Mouse (Mus musculus): ENCODE results near the gene Tbcb.
"Not testable (repeated sequence)": the region's sequence is repeated elsewhere in the genome, so short reads cannot be mapped to it uniquely, and the experiment has no call there.

Tbcb gene

DNA sequence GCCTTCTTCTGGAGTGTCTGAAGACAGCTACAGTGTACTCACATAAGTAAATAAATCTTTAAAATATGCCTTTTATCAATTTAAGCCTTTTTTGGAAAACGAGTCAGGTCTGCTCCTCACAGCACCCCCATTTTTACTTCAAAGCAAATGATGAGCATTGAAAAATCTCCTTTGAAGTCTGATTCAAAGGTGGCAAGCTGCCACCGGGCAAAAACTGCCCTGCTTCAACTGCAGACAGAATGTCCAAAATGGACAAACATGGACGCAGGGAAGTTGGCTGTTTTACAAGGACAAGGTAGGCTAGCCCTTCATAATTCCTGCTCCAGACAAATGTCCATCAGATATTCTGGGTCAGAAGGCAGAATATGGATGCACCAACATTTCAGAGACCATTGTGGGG lies 10.6 kb downstream of the Tbcb start:
- DNase-seq: no peak

GRCm38 (mm10) chr7:30220008-30220356 lies 12.1 kb downstream of the Tbcb start:
- DNase-seq: no peak

DNA sequence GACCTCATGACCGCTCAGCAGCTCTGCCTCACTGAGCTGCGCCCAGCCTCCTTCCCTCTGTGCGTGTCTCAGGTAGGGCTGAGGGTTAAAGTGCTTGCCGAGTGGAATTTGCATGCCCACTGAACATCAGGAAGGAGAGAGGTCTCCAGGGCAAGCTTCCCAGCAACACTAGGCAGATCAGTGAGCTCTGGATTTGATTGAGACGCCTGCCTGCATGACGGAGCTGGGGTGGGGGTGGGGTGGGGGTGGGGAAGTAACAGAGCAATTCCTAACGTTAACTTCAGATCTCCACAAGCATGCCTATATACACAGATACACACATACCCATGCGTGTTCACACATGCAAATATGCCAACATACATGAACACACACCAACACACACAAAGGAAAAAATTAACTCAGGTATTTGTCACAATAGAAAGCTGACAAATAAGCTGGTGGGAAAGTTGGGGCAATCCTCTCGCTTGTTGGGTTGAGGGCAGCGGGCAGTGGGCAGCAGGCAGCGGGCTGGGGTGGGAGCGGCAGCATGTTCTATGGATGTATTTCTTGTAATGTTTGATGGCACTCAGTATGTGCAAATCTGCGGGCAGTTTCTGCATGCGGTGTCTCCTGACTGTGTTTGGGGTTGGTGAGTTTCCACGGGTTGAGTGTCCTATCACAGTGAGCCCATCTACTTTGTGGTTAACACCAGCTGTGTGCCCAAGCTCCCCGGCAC lies 12.6 kb downstream of the Tbcb start:
- DNase-seq: peak; percentile 51 to 57

- DNase-seq: no peak
Measured at GRCm38 (mm10) chr7:30217277-30217676, 14.8 kb downstream of the Tbcb start.

GRCm38 (mm10) chr7:30216723-30217151 lies 15.3 kb downstream of the Tbcb start:
- DNase-seq: peak; percentile 61 to 65

GRCm38 (mm10) chr7:30215875-30216274 lies 16.2 kb downstream of the Tbcb start:
- no peak for DNase-seq

GRCm38 (mm10) chr7:30213881-30214280 lies 18.2 kb downstream of the Tbcb start:
- DNase-seq: no peak

DNA sequence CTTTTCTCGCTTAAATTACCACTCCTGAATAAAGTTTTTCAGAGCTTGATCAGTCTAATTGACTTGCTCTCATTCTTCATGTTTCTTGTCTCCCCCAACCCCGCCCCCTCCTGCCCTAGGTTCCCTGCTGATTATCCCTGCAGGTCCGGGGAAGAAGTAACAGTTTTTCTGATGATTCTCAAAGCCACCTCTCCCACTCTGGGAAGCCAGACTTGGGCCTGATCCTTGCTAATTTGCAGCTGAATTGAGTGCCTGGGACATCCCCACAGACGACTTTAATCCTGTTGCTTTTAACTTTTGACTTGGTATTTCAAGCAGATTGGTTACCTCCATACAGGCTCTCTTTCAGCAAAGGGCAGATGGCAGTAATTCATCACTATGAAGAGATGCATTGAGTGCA lies 21.0 kb downstream of the Tbcb start:
- DNase-seq: no peak

- not testable (repeated sequence) for DNase-seq
Measured at GRCm38 (mm10) chr7:30206364-30206763, 25.7 kb downstream of the Tbcb start.

DNA sequence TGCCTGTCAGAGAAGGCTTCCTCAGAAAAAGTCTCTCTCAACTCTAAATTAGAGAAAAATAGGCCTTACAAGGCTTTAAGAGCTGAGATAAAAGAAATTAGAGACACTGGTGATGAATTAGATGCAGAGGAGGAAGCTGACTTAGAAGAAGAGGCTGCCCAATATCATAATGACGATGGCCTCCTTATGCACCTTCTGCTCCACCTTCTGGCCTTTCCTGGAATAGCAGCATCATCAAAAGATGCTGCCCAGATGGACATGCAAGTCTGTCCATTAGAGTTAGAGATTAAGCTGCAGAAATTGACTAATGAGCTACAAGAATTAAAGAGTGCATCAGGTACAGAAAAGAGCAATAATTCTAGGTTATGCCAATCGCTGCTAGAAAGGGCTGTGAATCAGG lies 26.7 kb downstream of the Tbcb start:
- peak in 1 of 2 experiments; percentile 39 for DNase-seq

- no peak for DNase-seq
Measured at GRCm38 (mm10) chr7:30204380-30204779, 27.7 kb downstream of the Tbcb start.

- DNase-seq: no peak
Measured at GRCm38 (mm10) chr7:30202895-30203690, 29.0 kb downstream of the Tbcb start.

GRCm38 (mm10) chr7:30200661-30201060 lies 31.4 kb downstream of the Tbcb start:
- DNase-seq: not testable (repeated sequence)

DNA sequence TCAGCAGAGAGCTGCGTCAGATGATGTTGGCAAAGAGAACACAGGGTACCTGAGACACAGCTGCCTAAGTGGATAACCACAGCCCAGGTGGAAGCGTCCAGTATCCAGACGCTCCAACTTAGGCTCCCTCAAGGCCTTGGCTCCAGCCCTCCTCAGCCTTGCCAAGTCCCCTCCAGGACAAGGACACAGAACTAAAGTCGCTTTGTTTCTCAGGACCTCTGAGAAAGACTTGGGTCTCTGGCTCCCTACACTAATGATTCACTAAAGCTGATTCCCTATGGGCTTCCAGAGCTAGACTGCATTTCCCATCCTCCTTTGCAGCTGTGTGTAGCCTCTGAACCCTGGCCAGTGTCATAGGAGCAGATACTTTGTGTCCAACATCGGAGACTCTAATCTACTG lies 31.9 kb downstream of the Tbcb start:
- no peak for DNase-seq

DNA sequence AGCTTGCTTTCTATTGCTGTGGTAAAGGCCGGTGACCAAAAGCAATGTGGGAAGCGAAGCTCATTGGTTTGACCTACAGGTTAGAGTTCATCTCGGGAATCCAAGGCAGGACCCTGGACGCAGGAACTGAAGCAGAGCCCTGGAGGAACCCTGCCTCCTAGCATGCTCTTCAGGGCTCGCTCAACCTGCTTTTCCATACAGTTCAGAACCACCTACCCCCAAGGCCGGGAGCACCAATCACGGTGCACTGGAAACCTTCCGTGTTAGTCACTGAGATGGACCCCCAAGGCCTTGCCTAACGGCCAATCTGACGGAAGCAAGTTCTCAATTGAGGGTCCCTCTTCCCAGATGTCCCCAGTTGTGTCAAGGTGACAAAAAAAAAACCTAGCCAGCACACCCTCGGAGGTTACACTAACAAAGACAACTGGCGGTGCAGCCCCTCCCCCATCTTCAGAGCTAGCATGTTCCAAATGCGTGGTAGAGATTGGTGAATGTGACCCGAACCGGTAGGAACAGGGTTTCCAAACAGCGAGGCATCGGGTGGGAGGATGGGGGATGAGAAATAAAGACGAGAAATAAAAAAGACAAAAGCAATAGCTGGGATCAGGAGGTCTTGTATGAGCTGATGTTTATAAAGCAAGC lies 32.5 kb downstream of the Tbcb start:
- DNase-seq: no peak

- peak; percentile 52 to 54 for DNase-seq
Measured at GRCm38 (mm10) chr7:30198481-30198971, 33.5 kb downstream of the Tbcb start, which contains the start of gene Capns1. TSS of gene Capns1 (minus strand) at chr7:30198811.

- DNase-seq: no peak
Measured at GRCm38 (mm10) chr7:30197592-30198129, 34.4 kb downstream of the Tbcb start.

DNA sequence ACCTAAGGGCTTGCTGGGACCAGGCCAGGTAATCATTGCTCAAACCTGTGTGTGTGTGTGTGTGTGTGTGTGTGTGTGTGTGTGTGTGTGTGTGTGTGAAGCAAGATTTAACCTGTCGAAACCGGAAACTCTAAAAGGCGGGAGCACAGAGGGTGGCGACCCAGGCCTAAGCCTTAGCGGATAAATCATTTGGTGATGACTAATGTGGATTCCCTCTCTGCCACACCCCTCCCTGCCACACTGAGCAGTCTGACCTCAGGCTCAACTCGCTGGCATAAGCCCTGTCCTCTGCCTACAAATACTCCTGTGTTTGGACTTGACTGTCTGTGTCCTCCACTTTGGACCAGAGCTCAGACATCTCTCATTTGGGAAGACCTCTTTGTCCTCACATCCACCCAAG lies 35.9 kb downstream of the Tbcb start:
- no peak for DNase-seq

- no peak for DNase-seq
Measured at GRCm38 (mm10) chr7:30195461-30195860, 36.6 kb downstream of the Tbcb start.

DNA sequence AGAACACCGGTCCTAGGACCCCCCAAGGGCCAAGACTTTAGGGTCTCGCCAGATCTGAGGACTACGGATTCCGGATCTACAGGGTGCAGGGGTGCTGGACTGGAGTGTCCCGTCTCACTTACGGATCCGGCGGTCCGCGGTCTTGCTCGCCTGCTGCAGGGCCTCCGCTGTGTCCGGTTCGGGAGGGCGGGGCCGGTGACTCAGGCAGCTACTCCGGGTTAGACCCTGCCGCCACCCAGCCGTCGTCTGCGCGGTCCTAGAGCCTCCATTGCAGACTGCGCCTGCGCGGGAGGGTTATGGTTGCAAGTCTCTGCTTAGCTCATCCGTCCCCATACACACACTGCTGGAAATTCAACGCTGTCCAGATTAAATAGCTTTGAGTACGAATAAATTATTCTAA lies 37.2 kb downstream of the Tbcb start:
- DNase-seq: peak; percentile 92 to 94

DNA sequence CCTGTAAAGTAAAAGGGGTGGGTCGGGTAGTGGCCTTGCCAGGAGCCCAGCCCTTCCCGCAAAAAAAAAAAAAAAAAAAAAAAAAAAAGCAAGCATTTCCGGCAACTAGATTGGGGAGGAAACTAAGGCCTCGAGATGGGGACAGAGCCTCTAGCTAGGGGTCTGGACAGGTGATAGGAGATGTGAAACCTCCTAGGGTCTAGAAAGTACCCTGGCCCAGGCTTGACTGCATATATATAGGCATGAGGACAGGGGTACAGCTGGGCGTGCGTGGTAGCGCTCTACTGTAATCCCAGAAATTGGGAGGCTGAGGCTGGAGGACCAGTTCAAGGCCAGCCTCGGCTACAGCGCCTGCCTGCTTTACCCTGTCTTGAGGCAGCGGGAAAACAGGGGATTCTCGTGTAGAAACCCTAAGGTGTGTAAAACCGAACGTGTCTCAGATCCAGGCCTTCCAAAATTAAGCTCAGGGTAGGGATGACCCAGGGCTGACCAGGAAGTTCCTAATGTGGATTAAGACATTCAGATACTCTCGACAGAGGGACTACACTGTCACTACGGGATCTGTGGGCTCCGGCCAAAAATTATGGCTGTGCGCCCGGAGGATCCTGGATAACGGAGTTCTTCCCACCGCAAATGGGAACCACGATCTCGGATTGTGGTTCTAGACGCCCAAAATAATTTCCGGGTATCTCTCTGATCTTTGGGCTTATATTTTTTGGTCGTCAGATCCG lies 37.8 kb downstream of the Tbcb start:
- DNase-seq: peak in 1 of 2 experiments; percentile 32

DNA sequence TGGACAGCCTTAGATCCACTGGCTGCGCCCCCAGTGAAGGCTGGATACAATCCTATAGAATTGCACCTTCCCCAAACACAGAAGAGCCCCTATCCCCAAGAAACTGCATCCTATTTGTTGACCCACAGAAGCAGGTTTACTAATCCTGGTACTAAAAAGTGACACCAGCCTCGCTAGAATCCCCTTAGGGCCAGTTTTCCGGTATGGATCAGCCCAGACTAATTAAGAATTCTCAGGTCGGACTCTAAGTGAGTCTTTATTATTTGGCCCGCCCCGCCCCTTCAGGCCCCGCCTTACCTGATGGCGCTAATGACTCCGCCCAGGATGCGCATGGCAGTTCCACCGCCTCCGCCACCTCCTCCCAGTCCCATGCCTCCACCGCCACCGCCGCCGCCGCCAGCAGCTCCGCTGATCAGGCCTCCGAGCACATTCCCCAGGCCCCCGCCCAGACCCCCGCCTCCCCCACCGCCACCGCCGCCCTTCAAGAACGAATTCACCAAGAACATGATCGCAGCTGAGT lies 38.4 kb downstream of the Tbcb start:
- peak; percentile 59 to 68 for DNase-seq

All from thymus, postnatal 36 days (tissue).